ENCODE assay signal across 10 mouse cellular contexts in genomic region chr16:15053840-15054239, GRCm38 (mm10).
DNase-seq lines count a peak whose midpoint lies in the region; ATAC-seq lines count a peak whose summit lies in the region.
"Had no signal": no experiment of that assay in that cellular context is flagged by ENCODE, and none has a peak within 500 bp of the region (broad histone marks: within the 10 kb centered on the region; RNA-seq: fewer than 3 reads in every experiment).

No protein-coding gene starts in this region.

- H3K4me1 ChIP-seq in heart, embryonic 15.5 days (replicated peaks) = peaks cover 30% of the 10 kb centered on the region
- H3K4me1 ChIP-seq in neural tube, embryonic 15.5 days = peaks cover 12% of the 10 kb centered on the region
- peaks cover 52% of the 10 kb centered on the region for H3K4me1 ChIP-seq in embryonic facial prominence, embryonic 15.5 days

- intact Hi-C loops in left cerebral cortex, postnatal 10 days (cut with DNase I) = no loop called here

- ATAC-seq in heart, embryonic 15.5 days (replicated peaks; ENCODE audit: insufficient number of reproducible peaks, insufficient read depth, low FRiP score, low read depth) = no peak
- ATAC-seq in neural tube, embryonic 15.5 days (ENCODE audit: low FRiP score) = no peak
- ATAC-seq in embryonic facial prominence, embryonic 15.5 days (ENCODE audit: insufficient number of reproducible peaks, low FRiP score, low TSS enrichment, low read depth) = no peak

- H3K4me3 ChIP-seq in heart, embryonic 15.5 days = no peak overlapping the region
- no peak overlapping the region for H3K4me3 ChIP-seq in neural tube, embryonic 15.5 days (replicated peaks)
- H3K4me3 ChIP-seq in embryonic facial prominence, embryonic 15.5 days (replicated peaks) = no peak overlapping the region

- no peaks in the 10 kb centered on the region for H3K9me3 ChIP-seq in heart, embryonic 15.5 days (replicated peaks)
- H3K9me3 ChIP-seq in neural tube, embryonic 15.5 days (replicated peaks) = no peaks in the 10 kb centered on the region
- no peaks in the 10 kb centered on the region for H3K9me3 ChIP-seq in embryonic facial prominence, embryonic 15.5 days (replicated peaks)

- H3K9ac ChIP-seq in heart, embryonic 15.5 days = no peak overlapping the region
- H3K9ac ChIP-seq in neural tube, embryonic 15.5 days (replicated peaks) = no peak overlapping the region
- H3K9ac ChIP-seq in embryonic facial prominence, embryonic 15.5 days = no peak overlapping the region

- WGBS in heart, embryonic 15.5 days = 16% methylated on average over 4 of the region's 4 CpGs
- WGBS in neural tube, embryonic 15.5 days = 6% methylated on average over 4 of the region's 4 CpGs
- WGBS in embryonic facial prominence, embryonic 15.5 days = 4% methylated on average over 4 of the region's 4 CpGs

- no peaks in the 10 kb centered on the region for H3K27me3 ChIP-seq in heart, embryonic 15.5 days
- H3K27me3 ChIP-seq in neural tube, embryonic 15.5 days (replicated peaks) = no peaks in the 10 kb centered on the region
- no peaks in the 10 kb centered on the region for H3K27me3 ChIP-seq in embryonic facial prominence, embryonic 15.5 days

- DNase-seq in heart, adult 8-10 months (ENCODE audit: low spot score) = no peak
- DNase-seq in neural tube, embryonic 10.5 days (ENCODE audit: extremely low spot score, low spot score) = peak; percentile 28
- DNase-seq in testis, postnatal 10 days (ENCODE audit: low spot score) = no peak
- DNase-seq in left cerebral cortex, postnatal 10 days (ENCODE audit: extremely low spot score in 1 of 2, low spot score in 2 of 2) = no peak
- no peak for DNase-seq in ovary, postnatal 10 days (ENCODE audit: low spot score)
- DNase-seq: gastrocnemius, postnatal 10 days; kidney, postnatal 14 days had no signal

- peak overlapping the region; percentile 60; the same call in 1 of the 2 replicates for H3K4me2 ChIP-seq in heart, embryonic 15.5 days
- no peak overlapping the region for H3K4me2 ChIP-seq in neural tube, embryonic 15.5 days
- H3K4me2 ChIP-seq in embryonic facial prominence, embryonic 15.5 days (replicated peaks) = no peak overlapping the region

- H3K27ac ChIP-seq in heart, embryonic 15.5 days = peak overlapping the region; percentile 75
- H3K27ac ChIP-seq in neural tube, embryonic 15.5 days (replicated peaks) = no peak overlapping the region
- peak overlapping the region; percentile 85 for H3K27ac ChIP-seq in embryonic facial prominence, embryonic 15.5 days (replicated peaks)

- no peaks in the 10 kb centered on the region for H3K36me3 ChIP-seq in heart, embryonic 15.5 days
- no peaks in the 10 kb centered on the region for H3K36me3 ChIP-seq in neural tube, embryonic 15.5 days
- H3K36me3 ChIP-seq in embryonic facial prominence, embryonic 15.5 days = no peaks in the 10 kb centered on the region
